Mouse (Mus musculus): ENCODE results near the gene 2310007B03Rik. TPM values are rescaled to one million over a fixed set of nuclear protein-coding genes. Genes with fewer than 3 reads are reported as not detected.

Gene 2310007B03Rik
- not detected for total RNA-seq (2023)

DNA sequence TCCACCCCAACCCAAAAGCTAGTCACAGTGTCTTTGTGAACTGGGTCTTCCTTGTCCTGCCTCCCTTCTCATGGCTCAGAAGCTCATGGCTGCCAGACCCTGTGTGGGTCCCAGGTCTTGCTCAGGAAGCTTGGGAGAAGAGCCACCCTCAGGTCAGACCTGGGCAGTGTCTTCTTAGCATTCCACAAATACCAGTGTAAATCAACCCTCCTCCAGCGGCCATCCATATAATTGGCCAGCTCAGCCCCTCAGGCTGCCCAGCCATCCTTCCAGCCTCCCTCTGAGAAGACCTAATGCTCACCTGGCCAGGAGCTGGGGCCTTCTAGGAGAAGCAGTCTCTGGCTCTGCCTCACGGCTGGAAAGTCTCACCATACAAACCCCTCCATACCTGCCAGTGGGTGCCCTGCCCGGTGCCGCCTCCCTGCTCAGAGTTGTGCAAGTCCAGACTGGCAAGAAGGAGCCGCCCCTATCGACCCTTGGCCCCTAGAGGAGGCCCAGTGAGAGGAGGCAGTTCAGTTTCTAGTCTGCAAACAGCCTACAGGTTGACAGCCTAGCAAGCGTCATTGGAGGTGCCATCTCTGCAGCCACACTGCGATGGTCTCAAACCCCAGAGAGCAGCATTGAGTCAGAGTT, at the start of gene 2310007B03Rik:
2310007B03Rik (minus strand) TSS at position 448 of the 633 bp plus-strand sequence.

DNA sequence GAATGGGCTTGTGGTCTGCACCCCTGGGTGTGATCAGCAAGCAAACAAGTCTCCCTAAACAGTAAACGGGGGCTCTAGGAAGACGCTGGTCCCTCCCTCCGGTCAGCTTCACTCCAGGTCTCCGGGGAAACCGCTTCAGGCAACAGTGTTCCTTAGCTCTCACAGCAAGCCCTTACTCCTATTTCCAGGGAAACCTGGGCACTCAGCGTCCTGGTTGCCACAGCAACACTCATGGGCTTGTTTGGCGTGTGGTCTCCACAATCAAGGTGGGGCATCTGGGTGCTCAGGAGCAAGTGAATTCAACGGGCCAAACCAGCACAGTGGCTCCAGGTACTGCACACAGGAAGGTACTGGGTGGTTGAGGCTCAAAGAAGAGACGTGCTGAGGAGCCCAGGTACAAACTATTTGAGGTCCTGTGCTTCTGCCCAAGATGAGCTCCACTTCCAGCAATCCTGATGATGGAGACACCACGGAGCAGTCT, 7.6 kb upstream of the 2310007B03Rik start, which contains the start of gene Crocc2:
Crocc2 (plus strand) TSS at position 431 of the 481 bp plus-strand sequence.

DNA sequence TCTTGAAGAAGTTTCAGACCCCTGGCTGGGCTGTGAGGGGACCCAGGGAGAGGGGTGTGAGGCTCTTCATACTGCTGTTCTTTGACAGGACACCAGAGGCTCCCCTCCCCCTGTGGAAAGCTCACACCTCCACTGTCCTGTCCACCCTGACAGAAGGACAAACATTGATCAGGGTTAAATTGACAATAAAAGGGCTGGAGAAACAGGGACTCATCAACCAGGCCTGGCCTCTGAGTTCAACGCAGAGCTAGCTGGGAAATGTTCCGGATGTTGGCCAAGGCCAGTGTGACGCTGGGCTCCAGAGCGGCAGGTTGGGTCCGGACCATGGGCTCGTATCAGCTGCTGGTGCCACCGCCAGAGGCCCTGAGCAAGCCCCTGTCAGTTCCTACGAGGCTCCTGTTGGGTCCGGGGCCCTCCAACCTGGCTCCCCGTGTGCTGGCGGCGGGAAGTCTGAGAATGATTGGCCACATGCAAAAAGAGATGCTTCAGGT, 25.7 kb downstream of the 2310007B03Rik start, which contains the start of gene Agxt:
Agxt (plus strand) TSS at position 205 of the 491 bp plus-strand sequence.

DNA sequence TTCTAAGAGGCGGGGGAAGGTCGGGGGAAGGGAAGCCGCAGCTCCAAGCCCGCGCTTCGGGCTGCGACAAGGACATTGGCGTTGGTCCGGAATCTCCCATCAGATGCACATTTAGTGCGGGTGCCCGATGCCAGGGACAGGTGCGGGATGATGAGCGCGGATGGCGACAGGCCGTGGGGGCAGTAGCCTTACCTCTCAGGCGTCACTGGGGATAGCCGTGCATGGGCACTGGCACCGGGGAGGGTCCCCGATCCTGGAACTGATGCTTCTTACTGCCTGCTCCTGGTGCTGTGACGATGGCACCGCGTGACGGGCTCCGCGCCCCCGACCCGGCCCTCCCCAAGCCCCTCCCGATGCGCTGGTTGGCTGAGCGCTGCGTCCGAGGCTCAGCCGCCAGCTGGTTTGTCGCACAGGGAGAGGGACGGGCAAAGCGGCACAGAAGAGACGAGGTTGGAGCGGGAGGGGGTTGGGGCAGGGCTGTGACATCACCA, 59.1 kb downstream of the 2310007B03Rik start, which contains the start of gene Kif1a:
Kif1a (minus strand) TSS at position 381 of the 491 bp plus-strand sequence.

Other genes starting within 250 kb of the 2310007B03Rik start
- gene Capn10, start 226.6 kb downstream of the 2310007B03Rik start, total RNA-seq (2023), result 10 to 100 TPM; 22.4 to 24.8 TPM
- 10 to 100 TPM; 25.2 to 29.4 TPM for gene Gpr35, start 210.1 kb downstream of the 2310007B03Rik start, total RNA-seq (2023)
- gene Aqp12, start 154.6 kb downstream of the 2310007B03Rik start, total RNA-seq (2023), result not detected
- under 1 TPM; 0.18 to 0.64 TPM for gene Kif1a, start 59.0 kb downstream of the 2310007B03Rik start, total RNA-seq (2023)
- not detected for gene Agxt, start 25.7 kb downstream of the 2310007B03Rik start, total RNA-seq (2023)
- gene Crocc2, start 7.8 kb upstream of the 2310007B03Rik start, total RNA-seq (2023), result not detected
- gene Sned1, start 74.9 kb upstream of the 2310007B03Rik start, total RNA-seq (2023), result 1 to 10 TPM; 6.9 to 8.3 TPM
- 10 to 100 TPM; 10.7 to 14.1 TPM for gene Mterf4, start 145.0 kb upstream of the 2310007B03Rik start, total RNA-seq (2023)
- 10 to 100 TPM; 14.0 to 15.6 TPM for gene Ppp1r7, start 181.9 kb upstream of the 2310007B03Rik start, total RNA-seq (2023)
- gene Pask, start 182.5 kb upstream of the 2310007B03Rik start, total RNA-seq (2023), result 1 to 10 TPM; 7.5 to 9.2 TPM
- not detected for gene Ano7, start 213.0 kb upstream of the 2310007B03Rik start, total RNA-seq (2023)